Mouse (Mus musculus): ENCODE data around the gene Qtrt2.

Gene Qtrt2

DNA sequence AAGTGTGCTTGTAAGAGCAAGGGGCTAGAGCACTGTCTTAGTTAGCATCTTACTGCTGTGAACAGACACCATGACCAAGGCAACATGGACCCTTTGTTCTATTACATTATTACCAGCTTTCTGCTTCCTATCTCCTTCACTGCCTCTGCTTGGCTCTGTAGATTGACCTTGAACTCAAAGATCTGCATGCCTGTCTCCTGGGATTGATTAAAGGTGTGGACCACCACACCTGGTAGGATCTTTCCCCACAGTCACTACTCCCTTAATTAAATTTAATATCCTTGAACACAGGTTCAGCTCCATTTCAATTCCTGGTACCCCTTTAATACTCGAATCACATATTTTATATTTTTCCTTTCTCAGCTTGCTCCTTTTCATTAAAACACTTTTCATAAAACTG lies 763 bp downstream of the Qtrt2 start:
- intact Hi-C loops (cut with DNase I): no loop called here

DNA sequence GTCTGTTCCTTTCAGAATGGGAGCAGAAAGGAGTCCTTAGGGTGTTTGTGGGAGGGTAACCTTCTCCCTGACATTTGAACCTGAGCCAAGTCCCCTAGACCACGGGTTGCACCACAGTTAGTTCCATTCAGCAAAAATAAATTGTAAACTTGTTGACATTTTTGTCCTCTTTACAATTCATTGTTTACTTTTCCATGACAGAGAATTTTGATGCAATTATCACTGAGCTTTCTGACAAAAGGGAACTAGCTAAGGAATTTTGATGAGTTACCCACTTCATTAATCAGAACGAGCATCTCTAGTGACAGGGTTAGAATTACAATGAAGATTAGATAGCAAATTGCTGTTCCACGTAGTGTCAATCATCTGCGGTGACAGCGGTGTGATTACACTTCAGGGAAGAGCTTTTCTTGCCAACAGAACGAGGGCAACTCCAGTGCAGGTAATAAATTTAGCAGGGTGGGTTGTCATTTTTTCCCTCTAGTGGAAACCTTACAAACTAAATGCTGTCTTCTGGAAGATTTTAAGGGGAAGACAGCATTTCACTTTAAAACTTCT lies 1.5 kb downstream of the Qtrt2 start:
- intact Hi-C loops (cut with DNase I): no loop called here

DNA sequence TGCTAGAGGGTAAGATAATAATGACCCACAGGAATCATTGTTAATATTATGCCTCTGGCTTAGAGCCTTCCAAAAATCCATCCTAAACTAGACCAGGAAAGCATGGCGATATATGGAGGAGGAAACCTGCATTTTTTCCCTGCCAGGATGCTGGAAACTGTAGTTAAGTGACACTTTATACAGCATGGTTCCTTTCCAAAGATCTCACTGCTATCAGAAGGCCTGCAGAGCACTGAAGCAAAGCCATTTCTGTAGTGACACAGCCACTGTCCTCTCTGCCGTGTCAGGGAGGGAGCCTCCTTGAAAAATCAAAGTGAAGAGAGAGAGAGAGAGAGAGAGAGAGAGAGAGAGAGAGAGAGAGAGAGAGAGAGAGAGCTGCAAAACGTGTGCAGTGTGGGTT lies 4.0 kb downstream of the Qtrt2 start:
- intact Hi-C loops (cut with DNase I): no loop called here

GRCm38 (mm10) chr16:43922024-43922423 lies 4.6 kb downstream of the Qtrt2 start:
- intact Hi-C loops (cut with DNase I): no loop called here

GRCm38 (mm10) chr16:43918867-43919266 lies 7.7 kb downstream of the Qtrt2 start:
- intact Hi-C loops (cut with DNase I): no loop called here

DNA sequence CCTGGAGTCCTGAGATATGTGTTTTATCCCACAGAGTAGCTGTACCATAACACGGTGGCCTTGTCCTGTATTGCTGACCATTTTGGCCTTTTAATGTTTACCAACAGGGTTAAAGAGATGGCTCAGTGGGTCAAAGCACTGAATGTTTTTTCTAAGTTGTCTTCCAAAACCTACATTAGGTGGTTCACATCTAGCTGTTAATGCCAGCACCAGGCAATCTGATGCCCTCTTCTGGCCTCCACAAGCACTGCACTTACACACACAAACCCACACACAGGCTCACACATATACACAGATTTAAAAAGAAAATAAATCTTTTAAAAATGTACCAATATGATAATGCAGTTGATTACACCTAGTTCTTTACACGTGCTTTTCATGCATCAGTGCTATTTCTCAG lies 17.7 kb downstream of the Qtrt2 start:
- intact Hi-C loops (cut with DNase I): no loop called here

DNA sequence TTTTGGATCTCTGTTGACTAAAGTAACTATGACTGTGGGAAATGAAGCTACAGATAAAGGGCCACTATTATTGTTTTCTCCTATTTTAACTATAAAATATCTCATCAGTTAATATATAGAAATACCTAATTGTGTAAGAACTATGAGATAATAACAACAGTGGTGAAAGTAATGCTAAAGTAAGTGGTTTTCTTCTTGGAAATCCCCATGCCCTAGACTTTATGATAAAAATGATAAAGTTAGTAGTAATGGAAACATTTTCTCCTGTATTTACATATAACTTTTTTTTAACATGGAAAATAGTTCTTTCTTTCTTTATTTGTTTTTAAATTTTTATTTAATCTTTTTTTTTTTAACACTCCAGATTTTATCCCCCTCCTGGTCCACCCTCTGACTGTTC lies 26.0 kb downstream of the Qtrt2 start:
- intact Hi-C loops (cut with DNase I): no loop called here

- intact Hi-C loops (cut with DNase I): no loop called here
Measured at GRCm38 (mm10) chr16:43900138-43900537, 26.5 kb downstream of the Qtrt2 start.

- intact Hi-C loops (cut with DNase I): no loop called here
Measured at GRCm38 (mm10) chr16:43894501-43894900, 32.1 kb downstream of the Qtrt2 start.

DNA sequence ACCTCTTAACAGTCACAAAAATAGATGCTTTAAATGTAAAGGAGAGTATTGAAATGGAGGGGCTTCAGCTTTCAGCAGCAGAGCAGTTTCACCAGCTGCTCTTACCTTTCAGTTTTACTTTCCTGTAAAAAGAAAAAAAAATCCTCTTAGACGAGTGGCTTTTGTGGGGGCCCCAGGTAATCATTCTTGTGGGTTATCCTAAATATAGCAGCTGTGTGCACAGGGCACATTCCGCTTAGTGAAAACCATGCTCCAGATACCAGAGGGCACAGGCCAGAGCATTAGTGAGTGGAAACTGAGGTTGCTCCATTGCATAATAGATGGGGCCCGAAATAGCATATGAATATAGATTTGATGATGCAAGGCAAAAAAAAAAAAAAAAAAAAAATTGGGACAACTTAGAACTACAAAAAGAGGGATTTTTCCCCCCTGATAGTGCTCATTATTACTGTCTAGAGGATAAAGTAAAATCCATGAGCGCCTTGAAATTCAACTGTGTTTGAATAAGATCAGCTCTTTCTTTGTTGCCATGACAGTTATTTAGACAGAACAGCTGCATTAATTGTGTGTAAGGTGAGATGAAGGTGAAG lies 35.8 kb downstream of the Qtrt2 start:
- intact Hi-C loops (cut with DNase I): no loop called here

- intact Hi-C loops (cut with DNase I): no loop called here
Measured at GRCm38 (mm10) chr16:43890005-43890336, 36.6 kb downstream of the Qtrt2 start.

- intact Hi-C loops (cut with DNase I): loop anchor here (10.0 kb wide), 1 partner anchor 175 kb away; the partner anchor contains the start of gene Gramd1c
Measured at GRCm38 (mm10) chr16:43889208-43890004, 37.2 kb downstream of the Qtrt2 start, which contains the start of gene Ccdc191. TSS of gene Ccdc191 (plus strand) at chr16:43889800.

GRCm38 (mm10) chr16:43882329-43882728 lies 44.3 kb downstream of the Qtrt2 start:
- intact Hi-C loops (cut with DNase I): loop anchor here (10.0 kb wide), 1 partner anchor 182 kb away; the partner anchor contains the start of gene Gramd1c

GRCm38 (mm10) chr16:43881636-43882035 lies 45.0 kb downstream of the Qtrt2 start:
- intact Hi-C loops (cut with DNase I): loop anchor here (10.0 kb wide), 1 partner anchor 183 kb away; the partner anchor contains the start of gene Gramd1c

- intact Hi-C loops (cut with DNase I): loop anchor here (10.0 kb wide), 1 partner anchor 185 kb away; the partner anchor contains the start of gene Gramd1c
Measured at GRCm38 (mm10) chr16:43879769-43880168, 46.8 kb downstream of the Qtrt2 start.

- intact Hi-C loops (cut with DNase I): no loop called here
Measured at GRCm38 (mm10) chr16:43871419-43871818, 55.2 kb downstream of the Qtrt2 start.

DNA sequence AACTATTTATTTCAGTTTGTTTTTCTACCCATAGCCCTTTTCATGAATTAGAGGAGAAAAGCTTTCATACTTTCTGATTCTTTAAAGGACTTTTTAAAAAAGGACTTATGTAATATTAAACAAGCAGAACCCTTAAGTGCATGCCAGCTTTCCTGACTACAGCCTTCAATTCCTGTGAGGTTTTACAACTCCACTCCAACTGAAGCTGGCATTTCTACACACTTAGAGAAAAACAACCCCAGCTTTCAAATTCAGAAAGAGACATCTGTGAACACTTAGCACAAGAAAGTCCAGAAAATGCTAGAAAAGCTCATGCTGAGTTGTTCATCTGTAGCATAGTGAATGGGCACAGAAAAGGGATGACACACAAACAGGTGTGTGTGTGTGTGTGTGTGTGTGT lies 56.8 kb downstream of the Qtrt2 start:
- intact Hi-C loops (cut with DNase I): no loop called here

DNA sequence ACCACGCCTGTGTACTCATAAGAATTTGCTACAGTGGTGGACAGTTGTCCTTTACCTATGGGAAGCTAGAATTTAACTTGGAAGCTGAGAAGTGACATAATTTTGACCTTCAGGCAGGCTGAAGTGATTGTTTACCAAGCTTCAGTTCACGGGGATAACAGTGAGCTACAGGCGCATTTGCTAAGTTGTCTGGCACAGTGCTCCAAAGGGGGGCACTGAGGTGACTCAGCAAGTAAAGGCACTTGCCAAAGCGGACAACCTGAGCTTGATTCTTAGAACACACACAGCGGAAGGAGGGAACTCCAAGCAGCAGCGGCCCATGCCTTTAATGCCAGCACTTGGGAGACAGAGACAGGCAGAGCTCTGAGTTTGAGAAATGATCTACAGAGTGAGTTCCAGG lies 66.0 kb downstream of the Qtrt2 start:
- intact Hi-C loops (cut with DNase I): no loop called here

DNA sequence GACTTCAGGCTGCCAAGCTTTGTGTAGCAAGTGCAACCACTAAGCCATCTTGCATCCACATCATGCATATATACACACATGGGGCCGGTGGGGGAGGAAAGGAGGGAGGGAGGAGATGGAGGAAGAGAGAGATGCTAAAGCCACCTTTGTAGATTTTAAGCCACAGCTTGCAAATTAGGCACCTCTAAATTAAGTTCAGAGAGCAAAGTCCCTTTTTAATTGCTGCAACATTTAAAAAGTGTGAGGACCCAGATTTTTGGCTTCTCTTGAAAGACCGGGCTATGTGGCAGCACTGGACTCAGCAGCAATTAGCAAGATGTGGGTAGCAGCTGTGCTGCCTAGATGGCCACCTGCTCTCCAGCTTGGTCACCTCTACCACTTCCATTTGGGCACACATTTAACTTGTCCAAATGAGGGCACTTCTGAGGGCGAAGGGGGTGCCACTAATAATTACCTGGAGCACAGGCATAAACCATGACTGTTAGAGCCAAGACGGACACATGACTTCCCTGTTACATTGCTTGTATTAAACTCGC lies 67.6 kb downstream of the Qtrt2 start:
- intact Hi-C loops (cut with DNase I): no loop called here

DNA sequence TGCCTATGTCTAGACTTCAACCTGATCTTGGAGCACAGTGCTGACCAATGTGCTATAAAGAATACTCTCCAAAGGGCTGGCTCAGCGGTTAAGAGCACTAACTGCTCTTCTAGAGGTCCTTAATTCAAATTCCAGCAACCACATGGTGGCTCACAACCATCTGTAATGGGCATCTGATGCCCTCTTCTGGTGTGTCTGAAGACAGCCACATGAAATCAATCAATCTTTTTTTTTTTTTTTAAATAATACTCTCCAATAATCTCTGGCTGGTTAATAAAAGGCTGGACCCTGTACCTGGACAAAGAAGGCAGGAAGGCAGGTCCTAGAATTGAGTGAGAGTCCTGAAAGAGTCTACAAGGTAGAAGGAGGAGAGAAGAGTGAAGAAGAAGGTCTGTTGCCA lies 76.8 kb downstream of the Qtrt2 start:
- intact Hi-C loops (cut with DNase I): no loop called here

DNA sequence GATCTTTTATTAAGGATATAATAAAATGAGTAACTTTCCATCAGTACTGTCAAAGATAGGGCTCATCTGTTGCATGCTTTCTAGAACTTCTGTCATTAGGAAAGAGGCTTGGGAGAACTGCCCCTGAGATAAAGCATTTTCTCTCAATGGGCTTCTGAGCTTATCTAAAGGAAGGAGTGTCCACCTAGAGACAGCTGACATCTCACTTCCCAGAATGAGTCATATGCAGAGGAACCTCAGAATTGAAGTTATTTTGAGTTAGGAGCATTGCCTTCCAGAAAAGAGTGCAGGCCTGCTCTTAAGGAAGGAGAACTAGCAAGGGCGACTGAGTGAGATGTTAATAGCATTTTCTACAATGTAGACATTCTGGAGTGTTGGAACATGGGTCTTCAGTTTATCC lies 85.4 kb downstream of the Qtrt2 start:
- intact Hi-C loops (cut with DNase I): no loop called here

DNA sequence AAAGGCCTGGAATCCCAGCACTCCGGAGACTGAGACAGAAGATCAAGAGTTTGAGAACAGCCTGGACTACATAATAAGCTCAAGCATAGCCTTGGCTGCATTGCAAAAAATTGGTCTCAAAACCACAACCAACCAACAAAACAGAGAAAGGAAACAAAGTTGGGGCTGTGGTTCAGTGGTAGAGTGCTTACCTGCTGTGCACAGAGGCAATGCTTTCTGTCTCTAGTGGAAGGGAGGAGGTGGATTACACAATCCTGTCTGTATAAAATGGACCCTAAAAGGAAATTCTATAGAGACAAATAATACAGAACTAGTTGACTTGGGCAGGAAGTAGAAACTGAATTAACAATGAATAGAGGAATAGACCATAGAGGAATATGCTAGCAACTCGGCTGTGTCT lies 94.7 kb downstream of the Qtrt2 start:
- intact Hi-C loops (cut with DNase I): no loop called here

Measured in adrenal gland (tissue).